Mouse (Mus musculus): ENCODE data around the gene Pdlim7.

The Pdlim7 gene

DNA sequence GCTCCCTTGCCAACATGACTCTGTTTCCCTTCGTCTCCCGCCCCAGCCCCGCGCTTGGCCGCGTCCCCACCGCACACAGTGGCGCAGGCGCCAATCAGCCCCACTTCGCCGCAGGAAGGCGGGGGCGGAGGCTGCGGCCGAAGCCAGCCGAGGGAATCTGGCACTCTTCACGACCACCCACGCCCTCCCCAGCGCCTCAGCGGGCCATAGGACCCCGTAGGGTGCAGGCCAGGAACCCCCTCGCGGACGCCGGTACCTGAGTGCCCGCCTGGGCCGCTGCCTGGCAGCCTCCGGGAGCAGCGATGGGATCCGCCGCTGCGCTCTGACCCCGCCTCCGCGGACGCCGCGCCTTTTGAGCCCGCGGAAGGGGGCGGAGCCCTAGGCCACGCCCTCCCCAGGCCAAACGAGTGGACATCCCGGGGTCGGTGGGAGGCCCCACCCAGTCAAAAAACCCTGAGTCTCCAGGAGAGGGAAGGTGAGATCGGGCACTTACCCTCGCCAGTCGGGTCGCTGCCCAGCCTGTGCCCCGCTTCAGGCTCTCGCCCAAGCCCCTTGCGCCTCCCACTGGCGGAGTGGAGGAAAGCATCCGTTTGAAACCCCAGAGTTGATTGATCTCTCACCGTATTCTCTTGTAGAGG lies at the start of gene Pdlim7:
Gene Pdlim7 (minus strand): TSS at position 566 of the 638 bp plus-strand sequence.
- DNase-seq (ENCODE audit: low read depth, low spot score), result peak; percentile 88

DNA sequence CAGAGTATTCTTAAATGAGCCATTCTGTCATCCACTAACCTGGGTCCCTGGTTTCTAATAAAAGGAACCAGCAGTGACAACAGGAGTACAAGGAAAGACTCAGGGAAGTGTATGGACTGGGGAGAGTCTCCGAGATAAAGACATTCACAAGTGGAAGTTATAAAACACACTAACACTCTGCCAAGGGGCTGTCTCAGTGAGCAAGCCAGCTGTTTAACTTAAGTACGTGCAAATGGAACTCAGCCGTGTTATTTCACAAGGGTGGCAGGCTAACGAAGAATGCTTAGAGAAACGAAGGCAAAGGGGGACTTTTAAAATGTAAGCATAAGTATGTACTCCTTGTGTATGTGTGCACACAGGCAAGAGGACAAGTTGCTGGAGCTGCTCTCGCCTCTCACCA lies 44.0 kb upstream of the Pdlim7 start:
- no peak for DNase-seq (ENCODE audit: low read depth, low spot score)

DNA sequence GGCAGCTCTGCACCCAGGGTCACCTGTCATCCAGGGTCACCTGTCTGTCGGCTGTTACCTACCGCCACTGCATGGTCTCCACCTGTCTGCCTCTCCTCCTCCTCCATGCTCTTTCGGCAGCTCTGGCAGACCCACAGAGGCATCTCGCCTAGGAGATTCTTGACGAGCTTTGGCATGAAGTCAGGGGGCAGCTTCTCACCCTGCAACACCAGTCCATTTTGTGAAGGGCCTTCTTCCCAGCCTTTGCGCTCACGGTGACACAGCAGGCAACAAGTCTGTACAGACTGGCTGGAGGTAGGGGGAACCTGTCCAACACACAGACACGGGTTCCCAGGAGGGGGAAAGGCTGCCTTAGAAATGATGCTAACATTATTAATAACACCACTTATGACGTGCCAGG lies 42.4 kb upstream of the Pdlim7 start:
- DNase-seq (ENCODE audit: low read depth, low spot score), result no peak

DNA sequence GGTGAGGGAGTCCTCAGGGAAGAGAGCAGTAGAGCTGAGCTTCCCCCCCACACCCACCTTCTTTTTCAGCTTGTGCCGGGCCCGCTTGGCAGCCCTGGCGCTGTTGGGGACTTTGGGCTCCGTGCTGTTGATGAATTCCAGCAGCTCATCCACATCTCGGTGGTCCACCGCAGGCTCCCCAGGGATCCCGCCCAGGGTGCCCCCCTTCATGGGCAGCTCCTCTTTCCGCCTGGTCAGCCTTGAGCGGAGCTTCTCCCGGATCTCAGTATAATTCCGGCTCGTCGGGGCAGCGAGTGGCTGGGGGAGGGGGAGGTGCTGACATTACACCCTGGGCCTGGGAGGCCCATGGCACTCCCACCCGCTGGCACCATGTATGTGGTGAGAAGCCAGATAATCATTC lies 35.6 kb upstream of the Pdlim7 start:
- no peak for DNase-seq (ENCODE audit: low read depth, low spot score)

DNA sequence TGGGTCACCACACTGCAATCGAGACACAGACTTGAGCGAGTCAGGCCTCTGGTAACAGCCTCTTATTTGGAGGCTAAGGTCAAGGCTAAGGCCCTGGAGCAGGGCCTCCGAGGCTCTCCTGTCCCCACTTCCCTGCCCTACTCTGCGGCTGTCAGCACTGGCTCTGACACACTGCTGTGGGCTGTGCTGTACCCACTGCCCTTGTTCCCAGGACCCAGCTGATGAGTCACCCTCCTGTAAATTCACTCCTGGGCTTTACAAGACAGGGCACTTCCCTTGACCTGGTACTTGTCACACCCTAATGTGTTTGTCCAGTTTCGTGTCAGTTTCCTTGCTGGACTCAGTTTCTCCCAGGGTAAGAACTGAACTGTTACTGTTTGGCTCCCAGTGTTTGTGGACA lies 35.0 kb upstream of the Pdlim7 start:
- DNase-seq (ENCODE audit: low read depth, low spot score), result peak; percentile 28

DNA sequence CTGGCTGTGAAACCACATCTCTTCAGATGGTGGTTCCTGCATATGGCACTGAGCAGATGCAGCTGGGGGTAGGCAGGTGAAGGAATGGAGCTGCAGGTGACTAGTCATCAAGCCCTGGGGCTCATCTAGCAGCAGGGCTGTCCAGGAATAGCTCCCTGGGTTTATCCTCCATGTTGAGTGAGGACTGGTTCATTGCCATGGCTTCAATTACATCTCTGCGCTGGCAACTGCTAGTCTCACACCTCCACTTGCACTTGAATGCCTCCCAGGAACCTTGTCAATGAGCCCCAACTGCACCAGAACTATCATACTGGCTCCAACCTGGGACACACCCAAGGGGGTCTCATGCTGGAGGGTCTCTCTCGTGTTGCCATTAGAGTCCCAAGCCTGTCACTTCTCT lies 34.4 kb upstream of the Pdlim7 start:
- no peak for DNase-seq (ENCODE audit: low read depth, low spot score)

DNA sequence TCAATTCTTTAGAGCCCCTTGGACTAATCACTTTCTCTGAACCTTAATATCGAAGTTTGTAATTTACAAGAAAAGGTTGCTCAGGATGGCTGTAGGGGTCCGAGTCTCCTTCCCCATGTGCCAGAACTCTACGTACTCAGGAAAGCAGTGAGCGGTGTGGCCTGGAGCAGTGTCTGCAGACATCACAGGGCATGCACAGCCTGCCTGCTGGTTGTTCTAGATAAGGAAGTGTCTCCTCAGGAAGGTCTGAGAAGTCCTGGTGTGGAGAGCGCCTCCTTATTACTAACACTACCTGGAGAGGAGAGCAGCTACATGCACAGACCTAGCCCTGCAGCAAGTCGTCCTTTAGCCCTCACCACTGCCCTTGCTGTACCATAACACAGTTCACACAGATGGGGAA lies 31.3 kb upstream of the Pdlim7 start:
- DNase-seq (ENCODE audit: low read depth, low spot score), result no peak

DNA sequence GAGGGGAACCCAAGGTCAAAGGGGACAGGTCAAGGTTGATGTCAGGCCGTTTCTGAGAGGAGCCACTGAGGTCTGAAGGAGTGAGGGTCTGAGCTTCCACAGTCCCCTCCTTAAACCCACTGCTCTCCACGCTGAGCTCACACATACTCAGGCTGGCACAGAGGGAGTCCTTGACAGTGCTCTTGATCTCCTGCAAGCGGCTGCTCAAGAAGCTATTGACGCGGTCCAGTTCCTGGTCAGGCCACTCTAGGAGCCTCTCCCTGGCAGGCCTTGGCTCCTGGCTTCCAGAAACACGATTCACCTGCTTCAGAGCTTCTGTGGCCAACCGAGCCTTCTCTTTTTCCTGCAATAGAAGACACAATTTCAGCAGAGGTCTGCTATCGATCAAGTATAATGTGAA lies 30.0 kb upstream of the Pdlim7 start:
- DNase-seq (ENCODE audit: low read depth, low spot score), result no peak

DNA sequence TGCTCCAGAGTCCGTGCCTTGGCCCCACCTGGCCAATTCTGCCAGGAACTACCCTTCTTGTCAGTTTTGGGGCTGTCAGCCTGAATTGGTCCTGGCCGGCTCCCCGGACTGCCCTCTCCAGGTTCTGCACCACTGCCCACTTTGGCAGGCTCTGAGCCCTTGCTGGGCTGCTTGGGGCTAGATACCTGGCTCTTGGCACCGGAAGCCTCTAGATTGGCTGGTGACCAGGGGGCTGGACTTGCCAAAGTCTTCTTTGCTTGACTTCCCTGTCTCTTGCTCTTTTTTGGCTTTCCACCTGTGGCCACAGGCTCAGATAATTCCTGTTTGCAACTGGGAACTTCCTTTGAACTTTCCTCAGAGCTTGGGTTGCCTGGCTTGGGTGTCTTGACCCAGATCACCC lies 29.4 kb upstream of the Pdlim7 start:
- no peak for DNase-seq (ENCODE audit: low read depth, low spot score)

DNA sequence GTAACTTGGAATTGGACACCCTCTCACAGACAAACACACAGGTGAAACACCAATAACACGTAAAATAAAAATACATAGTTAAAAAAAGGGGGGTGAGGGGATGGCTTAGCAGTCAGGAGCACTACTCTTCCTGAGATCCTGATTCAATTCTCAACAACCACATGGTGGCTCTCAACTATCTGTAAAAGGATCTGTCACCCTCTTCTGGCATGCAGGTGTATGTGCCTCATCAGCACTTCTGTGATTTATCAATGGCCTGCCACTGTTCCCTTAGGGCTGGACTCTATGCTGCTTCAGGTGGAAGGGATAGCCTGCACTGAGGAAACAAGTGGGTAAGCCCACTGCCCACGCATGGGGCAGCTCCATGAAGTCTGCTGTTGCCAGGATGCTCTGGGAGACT lies 27.5 kb upstream of the Pdlim7 start:
- no peak for DNase-seq (ENCODE audit: low read depth, low spot score)

DNA sequence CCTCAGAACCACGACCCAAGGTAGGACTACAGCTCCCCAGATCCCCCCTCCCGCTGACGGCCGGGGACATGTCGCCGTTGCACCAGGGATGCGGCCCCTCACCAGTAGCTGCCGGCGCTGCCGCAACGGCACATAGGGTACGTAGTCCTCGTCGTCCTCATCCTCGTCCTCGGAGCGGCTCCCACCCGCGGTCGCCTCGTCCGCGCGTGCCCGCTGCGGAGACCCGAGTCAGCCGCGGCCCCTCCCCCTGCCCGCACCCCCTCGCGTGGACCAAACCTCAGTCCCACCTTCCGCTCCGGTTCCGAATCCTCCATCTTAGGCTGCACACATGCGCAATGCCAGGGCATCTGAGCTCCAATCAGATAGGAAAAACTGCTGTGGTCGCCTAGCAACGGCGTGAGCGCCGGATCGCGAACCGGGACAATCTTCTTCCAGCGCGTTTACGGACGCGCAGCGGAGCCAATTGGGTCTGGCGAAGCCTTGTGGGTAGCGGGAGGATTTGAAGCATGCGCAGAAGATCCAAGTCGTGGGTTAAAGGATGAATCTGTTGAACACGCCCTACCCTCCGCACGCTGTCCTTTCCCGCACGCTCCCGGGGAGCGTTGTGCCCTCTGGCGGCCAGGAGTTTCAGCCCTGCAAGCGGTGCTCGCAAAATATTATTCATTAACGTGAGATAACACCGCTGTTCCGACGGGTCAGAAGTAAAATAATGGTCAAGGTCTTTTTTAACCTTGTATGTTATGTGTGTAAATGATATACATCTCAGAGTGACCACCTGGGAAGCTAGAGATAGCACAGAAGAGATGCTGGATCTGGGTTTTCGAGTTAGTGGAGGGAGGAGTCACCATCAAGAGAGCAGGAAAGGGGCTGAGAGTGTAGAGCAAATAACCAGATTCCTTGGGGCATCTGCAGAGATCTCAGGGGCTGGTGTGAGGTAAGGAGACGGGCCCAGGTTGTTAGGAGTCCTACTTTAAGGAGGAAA lies 23.0 kb upstream of the Pdlim7 start, which contains the start of gene Ddx41:
Gene Ddx41 (minus strand): TSS at position 465 of the 982 bp plus-strand sequence.
- DNase-seq (ENCODE audit: low read depth, low spot score), result peak; percentile 99

DNA sequence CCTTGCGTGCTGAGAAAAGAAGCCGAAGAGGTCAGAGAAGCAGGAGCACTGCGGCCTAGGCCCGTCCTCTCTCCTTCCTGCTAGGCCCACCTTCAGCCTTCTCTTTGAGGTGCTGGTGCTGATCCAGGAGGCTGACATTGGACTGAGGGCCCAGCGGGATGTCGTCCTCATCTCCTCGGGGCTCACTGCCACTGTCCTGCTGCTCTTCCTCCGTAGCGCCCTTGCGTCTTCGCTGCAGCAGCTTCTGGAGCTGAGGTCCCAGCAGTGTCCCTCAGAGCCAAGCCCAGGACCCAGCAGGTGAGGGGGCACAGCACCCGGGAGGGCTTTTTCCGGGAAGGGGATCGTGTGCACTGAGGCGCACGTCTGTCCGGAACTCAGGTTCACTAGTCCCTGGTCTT lies 22.3 kb upstream of the Pdlim7 start:
- DNase-seq (ENCODE audit: low read depth, low spot score), result no peak

DNA sequence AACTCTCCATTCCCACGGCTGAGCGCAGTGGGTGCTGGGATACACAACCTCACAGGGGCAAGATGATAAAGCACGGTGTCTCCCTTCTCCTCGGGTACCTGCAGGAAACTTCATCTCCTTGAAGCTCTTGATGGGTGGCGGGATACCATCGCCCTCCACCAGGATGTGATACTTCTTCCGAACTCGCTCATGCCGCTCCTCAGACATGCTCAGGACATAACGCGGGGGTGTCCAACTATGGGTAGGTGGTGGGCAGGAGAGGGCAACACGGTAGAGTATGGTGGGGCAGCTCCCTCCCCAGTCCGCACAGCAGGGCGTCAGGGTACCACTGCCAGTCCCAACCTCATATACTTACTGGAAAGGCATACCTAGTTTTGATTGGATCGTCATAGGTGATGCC lies 21.7 kb upstream of the Pdlim7 start:
- DNase-seq (ENCODE audit: low read depth, low spot score), result no peak

DNA sequence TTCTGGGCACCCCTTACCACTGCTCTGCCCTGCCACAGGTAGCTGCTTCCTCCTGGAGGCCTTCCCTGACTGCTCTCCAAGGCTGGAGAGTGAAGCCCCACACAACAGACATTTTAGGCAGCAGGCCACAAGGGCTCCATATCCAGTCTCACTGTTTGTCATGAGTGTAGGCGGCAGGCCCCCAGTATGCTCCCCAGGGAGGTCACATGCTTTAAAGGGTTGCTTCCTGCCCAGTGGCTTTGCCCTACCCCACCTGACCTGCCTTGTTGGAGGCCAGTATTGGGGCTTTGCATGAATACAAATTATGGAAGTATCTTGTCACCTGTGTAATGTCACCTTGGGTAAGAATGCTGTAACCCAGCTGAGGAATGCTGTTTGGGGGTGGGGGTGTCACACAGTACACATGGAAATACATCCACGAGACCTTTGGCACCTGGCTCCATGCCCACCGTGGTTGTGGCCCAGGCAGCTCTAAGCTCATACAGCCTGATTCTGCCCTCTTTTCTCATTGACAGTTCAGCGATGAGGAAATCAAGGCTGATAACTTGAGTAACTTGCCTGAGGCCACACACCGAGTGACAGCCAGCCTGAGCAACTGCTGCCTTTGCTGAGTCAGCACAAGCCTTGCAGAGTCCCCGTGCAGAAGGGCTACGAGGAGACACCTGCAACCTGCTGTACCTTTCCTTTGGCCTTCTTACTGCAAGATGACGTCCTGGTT lies 15.9 kb upstream of the Pdlim7 start, which contains the start of gene Dok3:
Gene Dok3 (minus strand): TSS at position 99 of the 718 bp plus-strand sequence.
- peak; percentile 22 for DNase-seq (ENCODE audit: low read depth, low spot score)

DNA sequence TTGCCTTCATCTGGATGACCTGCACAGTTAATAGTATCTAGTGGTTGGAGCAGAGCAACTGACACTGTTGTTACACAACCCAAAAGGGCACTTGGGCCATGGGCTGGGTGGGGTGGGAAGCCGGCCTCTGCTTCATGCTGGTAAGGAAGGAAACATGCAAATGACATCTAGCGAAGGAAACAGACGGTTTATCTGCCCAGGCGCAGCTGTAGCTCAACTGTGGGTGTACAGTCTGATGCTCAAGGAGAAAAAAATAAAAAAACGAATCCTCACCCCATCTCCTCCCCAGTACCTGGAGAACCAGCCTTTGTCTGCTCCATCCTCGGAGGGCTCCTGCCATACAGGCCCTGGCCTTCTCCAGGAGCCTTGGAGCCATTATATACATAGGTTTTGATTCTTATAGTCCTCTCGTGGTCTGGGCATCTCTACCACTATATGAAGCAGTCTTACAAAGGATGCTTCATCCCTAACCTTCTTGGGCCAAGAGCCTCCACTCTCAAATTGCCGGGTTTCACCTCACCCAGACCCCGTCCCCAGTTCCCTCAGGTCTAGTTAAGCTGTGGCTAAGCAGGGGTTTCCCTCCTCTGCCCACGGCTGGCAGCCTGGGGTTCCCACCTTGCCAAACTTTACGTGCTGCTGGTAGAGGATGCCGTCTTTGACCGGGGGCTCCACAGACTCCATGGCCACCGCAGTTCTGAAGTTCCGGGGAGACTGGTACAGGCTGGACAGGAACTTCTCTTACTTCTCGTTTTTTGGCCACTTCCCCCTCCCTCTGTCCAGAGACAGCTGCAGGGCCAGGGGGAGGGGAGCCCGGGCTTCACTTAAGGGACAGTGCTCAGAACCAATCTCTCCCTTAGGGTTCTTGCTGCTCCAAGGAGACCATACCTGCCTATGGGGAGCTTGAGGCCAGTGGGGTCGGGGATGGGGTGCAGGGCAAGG lies 14.6 kb upstream of the Pdlim7 start:
- DNase-seq (ENCODE audit: low read depth, low spot score), result no peak

DNA sequence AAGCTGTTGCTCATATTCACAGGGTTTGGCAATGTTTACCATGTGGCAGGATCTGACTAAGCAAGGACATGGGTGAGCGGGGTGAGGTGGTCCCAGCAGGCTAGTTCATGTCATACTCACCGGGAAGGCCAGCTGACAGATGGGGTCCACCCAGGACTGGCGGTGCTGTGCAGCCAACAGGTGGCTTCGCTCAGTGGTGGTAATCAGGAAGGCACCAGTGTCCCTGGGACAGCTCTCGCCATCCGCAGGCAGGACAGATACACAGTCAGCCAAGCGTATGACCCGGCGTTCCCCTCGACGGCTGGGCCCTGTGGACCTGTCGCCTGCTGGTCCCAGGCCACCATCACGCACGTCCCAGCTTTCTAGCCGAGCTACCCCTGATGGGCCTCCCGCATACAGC lies 13.7 kb upstream of the Pdlim7 start:
- DNase-seq (ENCODE audit: low read depth, low spot score), result no peak

DNA sequence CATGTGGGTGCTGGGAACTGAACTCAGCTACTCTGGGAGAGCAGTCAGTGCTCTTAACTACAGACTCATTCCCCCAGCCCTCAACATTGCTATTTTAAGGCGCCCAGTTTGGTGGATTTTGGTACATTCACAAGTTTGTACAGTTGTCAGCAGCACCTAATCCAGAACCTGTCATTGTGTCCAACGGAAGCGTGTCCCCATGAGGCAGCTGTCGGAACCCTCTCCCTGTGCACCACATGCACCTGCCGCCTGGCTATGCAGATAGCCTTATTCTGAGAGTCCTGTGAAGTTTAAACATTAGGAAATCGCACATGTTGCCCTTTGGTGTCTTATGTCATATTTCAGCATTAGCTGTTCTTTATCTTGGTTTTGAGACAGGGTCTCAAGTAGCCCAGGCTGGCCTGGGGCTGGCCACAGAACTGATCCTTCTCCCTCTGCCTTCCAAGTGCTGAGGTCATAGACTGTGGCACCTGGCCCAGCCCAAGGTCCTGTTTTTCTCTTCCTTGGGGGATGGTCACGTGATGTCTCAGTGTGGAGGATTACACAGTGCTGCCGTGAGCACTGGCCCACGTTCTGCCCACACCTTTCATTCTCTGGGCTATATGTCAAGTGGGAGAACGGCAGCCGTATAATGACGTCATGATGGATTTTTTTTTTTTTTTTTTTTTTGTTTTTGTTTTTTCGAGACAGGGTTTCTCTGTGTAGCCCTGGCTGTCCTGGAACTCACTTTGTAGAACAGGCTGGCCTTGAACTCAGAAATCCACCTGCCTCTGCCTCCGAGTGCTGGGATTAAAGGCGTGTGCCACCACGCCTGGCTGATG lies 12.5 kb upstream of the Pdlim7 start:
- no peak for DNase-seq (ENCODE audit: low read depth, low spot score)

DNA sequence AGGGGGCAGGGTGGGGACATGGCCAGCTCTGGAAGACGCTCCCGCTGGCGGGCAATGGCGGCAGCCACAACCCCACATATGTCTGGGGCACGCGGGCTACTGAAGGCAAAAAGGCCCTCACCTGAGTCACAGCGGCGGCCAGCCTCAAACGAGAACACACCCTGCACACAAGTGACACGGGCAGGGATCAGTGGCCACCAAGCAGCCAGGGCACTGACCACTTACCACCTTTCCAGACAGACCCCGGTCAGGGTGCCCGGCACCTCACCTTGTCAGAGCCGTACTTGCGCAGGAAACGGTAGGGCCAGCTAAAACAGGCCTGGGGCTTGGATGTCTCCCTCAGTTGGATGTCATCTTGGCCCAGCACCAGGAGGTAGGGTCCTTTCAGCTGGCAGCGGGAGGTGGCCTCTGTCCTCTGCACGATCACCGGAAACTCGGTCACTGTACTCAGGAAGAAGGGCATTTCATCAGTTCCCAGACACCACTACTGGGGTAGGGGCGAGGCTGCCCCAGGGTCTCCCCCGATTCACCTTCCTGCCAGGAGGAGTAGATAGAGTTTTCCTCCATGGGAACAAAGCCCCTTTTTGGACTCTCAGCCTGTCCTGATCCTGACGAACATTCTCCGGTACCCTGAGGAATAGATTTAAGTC lies 10.6 kb upstream of the Pdlim7 start:
- DNase-seq (ENCODE audit: low read depth, low spot score), result no peak

DNA sequence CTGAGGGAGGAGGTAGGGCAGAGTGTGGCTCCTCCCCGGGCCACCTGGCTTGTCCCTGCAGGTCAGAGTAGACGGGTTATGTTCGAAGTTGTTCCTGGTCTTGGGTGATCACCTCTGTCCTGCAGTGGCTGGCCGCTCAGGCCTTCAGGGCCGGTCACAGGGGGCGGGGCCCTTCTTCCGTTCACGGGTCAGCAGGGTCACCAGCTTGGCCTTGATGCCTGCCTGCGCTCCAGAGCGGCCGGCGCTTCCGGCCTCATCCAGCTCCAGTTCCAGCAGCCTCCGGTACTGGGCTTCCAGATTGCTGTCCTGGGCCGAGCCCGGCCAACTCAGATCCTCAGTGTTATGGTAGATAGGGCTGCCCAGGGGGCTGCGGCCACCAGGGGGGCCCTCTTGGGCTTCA lies 9.8 kb upstream of the Pdlim7 start:
- no peak for DNase-seq (ENCODE audit: low read depth, low spot score)

DNA sequence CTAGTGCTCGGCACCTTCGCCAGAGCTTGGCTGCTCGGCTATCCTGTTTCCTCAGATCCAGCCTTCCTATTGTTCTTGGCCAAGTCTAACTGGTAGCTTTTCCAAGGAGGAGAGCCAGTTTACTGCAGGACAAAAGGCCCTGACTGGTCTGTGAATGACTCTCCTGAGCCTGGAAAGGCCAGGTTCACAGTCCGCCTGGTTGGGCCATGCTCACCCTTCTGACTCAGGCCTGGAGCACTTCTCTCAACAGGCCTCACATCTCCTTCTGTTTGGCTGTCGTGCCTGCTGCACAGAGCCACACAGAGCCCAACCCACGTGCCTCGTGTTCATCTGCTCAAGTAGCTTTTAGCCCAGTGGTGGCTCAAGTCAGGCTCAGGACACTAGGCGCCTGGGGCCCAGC lies 9.3 kb upstream of the Pdlim7 start:
- no peak for DNase-seq (ENCODE audit: low read depth, low spot score)

Data from 3T3-L1 (cell line).